Mouse (Mus musculus): Measurements from ENCODE around the gene Tcf7l1.

DNA sequence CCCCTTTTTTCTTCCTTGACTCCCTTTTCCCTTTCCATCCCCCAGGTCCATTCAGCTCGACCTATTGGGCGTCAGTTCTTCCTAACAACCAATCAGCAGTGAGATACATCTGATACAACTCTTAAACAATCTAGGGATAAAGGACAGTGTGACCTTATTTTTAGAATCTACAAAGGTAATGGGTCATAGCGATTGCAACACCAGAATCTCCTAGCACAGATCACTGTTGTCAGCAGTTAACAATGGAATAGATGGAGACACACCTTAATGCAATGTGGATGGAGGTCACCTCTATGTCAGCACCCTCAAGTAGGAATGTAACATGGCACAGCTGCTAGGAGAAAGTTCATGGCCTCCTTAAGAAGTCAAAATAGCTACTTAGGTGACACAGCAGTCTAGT, 166.1 kb downstream of the Tcf7l1 start:
- TF ChIP-seq CTCF (IDR thresholded peaks at IDR 0.05; ENCODE audit: borderline replicate concordance, insufficient read depth, low read depth, low read length) (no peak), POLR2A (IDR thresholded peaks at IDR 0.05; ENCODE audit: borderline replicate concordance, insufficient read depth, low read length) (no peak)

Measured in cerebellum, adult 2 months (tissue).